ENCODE assay signal across 10 mouse cellular contexts in the genomic region with DNA sequence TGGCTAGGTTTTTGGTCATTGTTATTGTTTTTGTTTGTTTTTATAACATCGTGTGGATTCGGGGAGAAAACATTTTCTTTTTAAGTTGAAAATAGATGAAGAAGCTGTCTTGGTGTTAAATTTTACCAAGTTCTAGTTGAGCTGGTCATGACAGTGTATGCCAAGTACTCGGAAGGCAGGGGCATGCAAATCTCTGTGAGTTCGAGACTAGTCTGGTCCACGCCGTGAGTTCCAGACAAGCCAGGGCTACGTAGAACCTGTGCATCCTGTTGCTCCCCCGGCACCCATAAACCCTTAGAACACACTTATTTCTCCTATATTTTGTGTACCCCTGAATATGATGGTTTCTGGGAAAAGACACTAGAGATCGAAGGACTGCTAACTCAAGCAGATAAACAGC. TPM values are rescaled to one million over a fixed set of nuclear protein-coding genes. Genes with fewer than 3 reads are reported as not detected.
DNase-seq lines count a peak whose midpoint lies in the region; ATAC-seq and TF ChIP-seq lines count a peak whose summit lies in the region.
"Had no signal": no experiment of that assay in that cellular context is flagged by ENCODE, and none has a peak within 500 bp of the region (broad histone marks: within the 10 kb centered on the region; RNA-seq: fewer than 3 reads in every experiment).

No protein-coding gene starts in this region.

- TF ChIP-seq POLR2A in MEL (IDR thresholded peaks at IDR 0.05; ENCODE audit: control insufficient read depth in 1 of 2, insufficient read depth in 1 of 2, low read depth in 1 of 2, low read length in 2 of 2, poor library complexity in 1 of 2), result no peak

- no peaks in the 10 kb centered on the region for H3K27me3 ChIP-seq in heart, embryonic 15.5 days
- H3K27me3 ChIP-seq in MEL (ENCODE audit: control insufficient read depth in 1 of 2, insufficient read depth in 2 of 2, low read length in 2 of 2), result no peaks in the 10 kb centered on the region
- H3K27me3 ChIP-seq in hindbrain, embryonic 14.5 days (ENCODE audit: control insufficient read depth, insufficient read depth, low read length), result no peaks in the 10 kb centered on the region
- no peaks in the 10 kb centered on the region for H3K27me3 ChIP-seq in midbrain, embryonic 12.5 days

- no peak for DNase-seq in heart, adult 9 months (ENCODE audit: low spot score in 2 of 2)
- DNase-seq in MEL (ENCODE audit: low read depth, low spot score), result peak; percentile 49
- DNase-seq in hindbrain, embryonic 14.5 days (ENCODE audit: low spot score), result no peak
- no peak for DNase-seq in adrenal gland, postnatal 4 days (ENCODE audit: low spot score in 2 of 2)
- DNase-seq in ovary, postnatal 14 days (ENCODE audit: low spot score), result no peak
- DNase-seq in layer of hippocampus, adult 11-12 months (ENCODE audit: low spot score), result no peak
- DNase-seq: cerebellum, adult 2 months had no signal

- ATAC-seq in heart, embryonic 15.5 days (replicated peaks; ENCODE audit: insufficient number of reproducible peaks, insufficient read depth, low FRiP score, low read depth), result no peak
- ATAC-seq in hindbrain, embryonic 14.5 days (ENCODE audit: low FRiP score), result no peak
- ATAC-seq in midbrain, embryonic 12.5 days (ENCODE audit: low FRiP score, low read depth), result no peak

- 55% methylated on average over 9 of the region's 9 CpGs for WGBS in heart, embryonic 15.5 days
- 62% methylated on average over 9 of the region's 9 CpGs for WGBS in hindbrain, embryonic 14.5 days
- WGBS in midbrain, embryonic 12.5 days, result 64% methylated on average over 9 of the region's 9 CpGs

- H3K36me3 ChIP-seq in heart, embryonic 15.5 days, result peaks cover 8% of the 10 kb centered on the region; the same call in 1 of the 2 replicates
- peaks cover 2 to 15% of the 10 kb centered on the region in 2 experiments; a peak in 3 of 4 replicates for H3K36me3 ChIP-seq in MEL (ENCODE audit: control insufficient read depth in 1 of 2, insufficient read depth in 2 of 2, low read length in 2 of 2)
- H3K36me3 ChIP-seq in hindbrain, embryonic 14.5 days (replicated peaks; ENCODE audit: control insufficient read depth, insufficient read depth), result no peaks in the 10 kb centered on the region
- H3K36me3 ChIP-seq in midbrain, embryonic 12.5 days, result peaks cover 29% of the 10 kb centered on the region

- H3K79me2 ChIP-seq in MEL (ENCODE audit: control insufficient read depth, insufficient read depth, low read length, poor library complexity), result peaks cover 20% of the 10 kb centered on the region

- TF ChIP-seq RAD21 in MEL (IDR thresholded peaks at IDR 0.05; ENCODE audit: low read depth, low read length), result no peak

- peaks cover 23% of the 10 kb centered on the region for H3K4me1 ChIP-seq in heart, embryonic 15.5 days (replicated peaks)
- peaks cover 5 to 16% of the 10 kb centered on the region in 2 experiments; a peak in 3 of 4 replicates for H3K4me1 ChIP-seq in MEL (ENCODE audit: control insufficient read depth in 1 of 2, insufficient read depth in 2 of 2, low read length in 2 of 2)
- H3K4me1 ChIP-seq in hindbrain, embryonic 14.5 days (replicated peaks; ENCODE audit: control insufficient read depth, insufficient read depth, low read length), result peaks cover 7% of the 10 kb centered on the region; the same call in 1 of the 2 replicates
- peaks cover 17% of the 10 kb centered on the region for H3K4me1 ChIP-seq in midbrain, embryonic 12.5 days

- TF ChIP-seq CTCF in MEL (IDR thresholded peaks at IDR 0.05 in 2 of 3, conservative IDR thresholded peaks at IDR 0.05 in 1 of 3; ENCODE audit: control insufficient read depth in 1 of 3, insufficient read depth in 1 of 3, low read depth in 2 of 3, low read length in 3 of 3, poor library complexity in 1 of 3, severe bottlenecking in 1 of 3), result no peak

- no peak for TF ChIP-seq EP300 in MEL (IDR thresholded peaks at IDR 0.05; ENCODE audit: low read depth in 1 of 2, low read length in 2 of 2)

- peak overlapping the region; percentile 67; the same call in 1 of the 2 replicates for H3K9ac ChIP-seq in heart, embryonic 15.5 days
- H3K9ac ChIP-seq in MEL (ENCODE audit: control insufficient read depth, low read depth, low read length, poor library complexity, severe bottlenecking), result peak overlapping the region; percentile 90
- H3K9ac ChIP-seq in hindbrain, embryonic 14.5 days, result no peak overlapping the region
- peak overlapping the region; percentile 76; the same call in 1 of the 2 replicates for H3K9ac ChIP-seq in midbrain, embryonic 12.5 days (replicated peaks)

- no peaks in the 10 kb centered on the region for H3K9me3 ChIP-seq in heart, embryonic 15.5 days (replicated peaks)
- H3K9me3 ChIP-seq in MEL (replicated peaks; ENCODE audit: insufficient read depth, low read length), result no peaks in the 10 kb centered on the region
- no peaks in the 10 kb centered on the region for H3K9me3 ChIP-seq in hindbrain, embryonic 14.5 days (ENCODE audit: control insufficient read depth, low read length)
- H3K9me3 ChIP-seq in midbrain, embryonic 12.5 days, result no peaks in the 10 kb centered on the region

- no peak overlapping the region for H3K27ac ChIP-seq in heart, embryonic 15.5 days
- peak overlapping the region; percentile 66 for H3K27ac ChIP-seq in MEL (ENCODE audit: control insufficient read depth, low read depth, low read length)
- no peak overlapping the region for H3K27ac ChIP-seq in hindbrain, embryonic 14.5 days
- no peak overlapping the region for H3K27ac ChIP-seq in midbrain, embryonic 12.5 days (replicated peaks)

- peak overlapping the region; percentile 79 for H3K4me3 ChIP-seq in heart, embryonic 15.5 days
- peak overlapping the region; percentile 40 to 88 for H3K4me3 ChIP-seq in MEL (ENCODE audit: control insufficient read depth in 1 of 2, insufficient read depth in 1 of 2, low read depth in 2 of 2, low read length in 2 of 2)
- H3K4me3 ChIP-seq in hindbrain, embryonic 14.5 days (replicated peaks; ENCODE audit: low read length), result peak overlapping the region; percentile 54
- H3K4me3 ChIP-seq in midbrain, embryonic 12.5 days, result peak overlapping the region; percentile 70

- H3K4me2 ChIP-seq in heart, embryonic 15.5 days, result peak overlapping the region; percentile 90
- H3K4me2 ChIP-seq in hindbrain, embryonic 14.5 days (replicated peaks), result peak overlapping the region; percentile 78
- H3K4me2 ChIP-seq in midbrain, embryonic 12.5 days (replicated peaks), result peak overlapping the region; percentile 84

TF ChIP-seq in MEL, 35 proteins besides CTCF, POLR2A, EP300 and RAD21 (continues in another document):
- TF ChIP-seq GATA1 (IDR thresholded peaks at IDR 0.05; ENCODE audit: low read depth, low read length) (no peak), MAFK (IDR thresholded peaks at IDR 0.05; ENCODE audit: borderline replicate concordance, low read depth, low read length) (no peak), MXI1 (IDR thresholded peaks at IDR 0.05; ENCODE audit: low read depth, low read length) (0 out of 2 replicates have a peak, but pooled peaks have one; percentile 13), CHD1 (IDR thresholded peaks at IDR 0.05; ENCODE audit: low read depth, low read length) (0 out of 2 replicates have a peak, but pooled peaks have one; percentile 73)

RNA-seq across cellular contexts. Expression of a gene that starts 0.9 kb away (rescaled TPM):
- polyA plus RNA-seq in heart, embryonic 15.5 days (2015; fragmentation: Nextera tagmentation; extraction: Ambion mirVana), result 9.9 and 14.1 TPM in 2 replicates
- 33.4 and 41.9 TPM in 2 replicates for total RNA-seq in MEL (2012; rRNA removed)
- polyA plus RNA-seq in MEL (2012; ENCODE audit: insufficient read depth in 1 of 2, insufficient read length in 2 of 2, low read depth in 1 of 2, low replicate concordance in 2 of 2, missing spikeins in 1 of 2), result 10 to 100 TPM in 1 of 2 experiments, not detected in 1; 24.2 TPM
- polyA plus RNA-seq in hindbrain, embryonic 14.5 days (2014; fragmentation: Nextera tagmentation; extraction: Ambion mirVana), result 3.6 and 5.0 TPM in 2 replicates
- polyA plus RNA-seq in midbrain, embryonic 12.5 days (2016; fragmentation: Nextera tagmentation; extraction: Ambion mirVana), result 21.8 and 21.9 TPM in 2 replicates
- 1 to 10 TPM; 7.5 to 7.6 TPM for total RNA-seq in adrenal gland, postnatal 4 days (2021)

RNA-seq across cellular contexts. Expression of a gene that starts 1.0 kb away (rescaled TPM):
- 16.9 and 20.2 TPM in 2 replicates for polyA plus RNA-seq in heart, embryonic 15.5 days (2015; fragmentation: Nextera tagmentation; extraction: Ambion mirVana)
- 14.5 and 16.7 TPM in 2 replicates for total RNA-seq in MEL (2012; rRNA removed)
- 10 to 100 TPM in 1 of 2 experiments, not detected in 1; 19.0 TPM for polyA plus RNA-seq in MEL (2012; ENCODE audit: insufficient read depth in 1 of 2, insufficient read length in 2 of 2, low read depth in 1 of 2, low replicate concordance in 2 of 2, missing spikeins in 1 of 2)
- polyA plus RNA-seq in hindbrain, embryonic 14.5 days (2014; fragmentation: Nextera tagmentation; extraction: Ambion mirVana), result 13.1 and 14.9 TPM in 2 replicates
- polyA plus RNA-seq in midbrain, embryonic 12.5 days (2016; fragmentation: Nextera tagmentation; extraction: Ambion mirVana), result 13.9 and 15.8 TPM in 2 replicates
- 10 to 100 TPM; 30.6 to 32.2 TPM for total RNA-seq in adrenal gland, postnatal 4 days (2021)

RNA-seq across cellular contexts. Expression of a gene that starts 27.3 kb away (rescaled TPM):
- not detected in 2 replicates for polyA plus RNA-seq in heart, embryonic 15.5 days (2015; fragmentation: Nextera tagmentation; extraction: Ambion mirVana)
- total RNA-seq in MEL (2012; rRNA removed), result not detected in 2 replicates
- under 1 TPM in 1 of 2 experiments, not detected in 1; 0.75 TPM for polyA plus RNA-seq in MEL (2012; ENCODE audit: insufficient read depth in 1 of 2, insufficient read length in 2 of 2, low read depth in 1 of 2, low replicate concordance in 2 of 2, missing spikeins in 1 of 2)
- not detected in 2 replicates for polyA plus RNA-seq in hindbrain, embryonic 14.5 days (2014; fragmentation: Nextera tagmentation; extraction: Ambion mirVana)
- not detected in 2 replicates for polyA plus RNA-seq in midbrain, embryonic 12.5 days (2016; fragmentation: Nextera tagmentation; extraction: Ambion mirVana)
- not detected for total RNA-seq in adrenal gland, postnatal 4 days (2021)
- total RNA-seq: hematopoietic stem cell, adult 5-6 weeks had no signal
- polyA plus RNA-seq: cerebellum, adult 2 months had no signal

RNA-seq across cellular contexts. Expression of a gene that starts 33.9 kb away (rescaled TPM):
- polyA plus RNA-seq in heart, embryonic 15.5 days (2015; fragmentation: Nextera tagmentation; extraction: Ambion mirVana), result 2.0 and 3.8 TPM in 2 replicates
- 1.5 and 2.4 TPM in 2 replicates for total RNA-seq in MEL (2012; rRNA removed)
- polyA plus RNA-seq in MEL (2012; ENCODE audit: insufficient read depth in 1 of 2, insufficient read length in 2 of 2, low read depth in 1 of 2, low replicate concordance in 2 of 2, missing spikeins in 1 of 2), result 1 to 10 TPM in 1 of 2 experiments, not detected in 1; 2.4 TPM
- 1.5 and 2.2 TPM in 2 replicates for polyA plus RNA-seq in hindbrain, embryonic 14.5 days (2014; fragmentation: Nextera tagmentation; extraction: Ambion mirVana)
- 2.1 and 3.6 TPM in 2 replicates for polyA plus RNA-seq in midbrain, embryonic 12.5 days (2016; fragmentation: Nextera tagmentation; extraction: Ambion mirVana)
- total RNA-seq in adrenal gland, postnatal 4 days (2021), result 1 to 10 TPM; 3.3 to 3.4 TPM
- total RNA-seq: hematopoietic stem cell, adult 5-6 weeks had no signal

RNA-seq across cellular contexts. Expression of a gene that starts 37.7 kb away (rescaled TPM):
- polyA plus RNA-seq in heart, embryonic 15.5 days (2015; fragmentation: Nextera tagmentation; extraction: Ambion mirVana), result 2.6 and 3.4 TPM in 2 replicates
- 27.7 and 36.9 TPM in 2 replicates for total RNA-seq in MEL (2012; rRNA removed)
- polyA plus RNA-seq in MEL (2012; ENCODE audit: insufficient read depth in 1 of 2, insufficient read length in 2 of 2, low read depth in 1 of 2, low replicate concordance in 2 of 2, missing spikeins in 1 of 2), result 10 to 100 TPM in 1 of 2 experiments, not detected in 1; 19.1 TPM
- 10.3 and 11.6 TPM in 2 replicates for polyA plus RNA-seq in hindbrain, embryonic 14.5 days (2014; fragmentation: Nextera tagmentation; extraction: Ambion mirVana)
- polyA plus RNA-seq in midbrain, embryonic 12.5 days (2016; fragmentation: Nextera tagmentation; extraction: Ambion mirVana), result 9.7 and 11.1 TPM in 2 replicates
- total RNA-seq in adrenal gland, postnatal 4 days (2021), result 10 to 100 TPM; 16.7 to 19.6 TPM
